Mouse (Mus musculus) MEL (cell line): ENCODE measurements around the gene Smc4. TPM values are rescaled to one million over a fixed set of nuclear protein-coding genes. Genes with fewer than 3 reads are reported as not detected.

Experiments
- DNase-seq: peaks from one replicate; pipeline ENCODE4 v3.0.0; 2011; ENCODE audit warnings: low read depth, low spot score
- H3K27ac ChIP-seq: 2 replicates; pipeline ENCODE4 v1.5.1; 2012; ENCODE audit warnings: low read depth, mild to moderate bottlenecking, control low read depth, low read length, moderate library complexity; ENCODE audit not compliant: control insufficient read depth
- H3K27me3 ChIP-seq, 2 experiments: fragments of 150-350 bp in 1 of 2; sonication (generic) in 1 of 2; 2 replicates each; pipeline ENCODE4 v1.6.1; 2012; ENCODE audit warnings: low read length in 2 of 2, mild to moderate bottlenecking in 2 of 2, improper control_type of control experiment in 1 of 2, moderate library complexity in 1 of 2; ENCODE audit not compliant: insufficient read depth in 2 of 2, control insufficient read depth in 1 of 2
- H3K36me3 ChIP-seq, 2 experiments: 2 replicates each; pipeline ENCODE4 v1.6.1; 2012 to 2014; ENCODE audit warnings: low read length in 2 of 2, improper control_type of control experiment in 1 of 2, inconsistent platforms in 1 of 2, mild to moderate bottlenecking in 1 of 2; ENCODE audit not compliant: insufficient read depth in 2 of 2, control insufficient read depth in 1 of 2
- H3K4me1 ChIP-seq, 2 experiments: fragments of 150-350 bp in 1 of 2; sonication (generic) in 1 of 2; 2 replicates each; pipeline ENCODE4 v1.6.1; 2012; ENCODE audit warnings: low read length in 2 of 2, improper control_type of control experiment in 1 of 2, mild to moderate bottlenecking in 1 of 2; ENCODE audit not compliant: insufficient read depth in 2 of 2, control insufficient read depth in 1 of 2
- H3K4me3 ChIP-seq, 2 experiments: fragments of 150-350 bp in 1 of 2; sonication (generic) in 1 of 2; 2 replicates each; pipeline ENCODE4 v1.5.1; 2012; ENCODE audit warnings: low read depth in 2 of 2, low read length in 2 of 2, mild to moderate bottlenecking in 2 of 2, moderate library complexity in 2 of 2, control low read depth in 1 of 2, improper control_type of control experiment in 1 of 2; ENCODE audit not compliant: control insufficient read depth in 1 of 2, insufficient read depth in 1 of 2
- H3K79me2 ChIP-seq: 2 replicates; pipeline ENCODE4 v1.6.1; 2012; ENCODE audit warnings: mild to moderate bottlenecking, low read length, moderate library complexity; ENCODE audit not compliant: control insufficient read depth, poor library complexity, insufficient read depth
- H3K9ac ChIP-seq: 2 replicates; pipeline ENCODE4 v1.6.1; 2012; ENCODE audit warnings: low read depth, mild to moderate bottlenecking, control low read depth, low read length, moderate library complexity; ENCODE audit not compliant: control insufficient read depth, poor library complexity, severe bottlenecking
- H3K9me3 ChIP-seq: fragments of 150-350 bp; sonication (generic); replicated peaks from 2 replicates; pipeline ENCODE4 v1.6.1; 2012; ENCODE audit warnings: mild to moderate bottlenecking, low read length, improper control_type of control experiment, moderate library complexity; ENCODE audit not compliant: insufficient read depth
- BHLHE40 ChIP-seq: IDR thresholded peaks from 2 replicates; pipeline ENCODE4 v1.6.1; 2012; ENCODE audit warnings: low read depth, mild to moderate bottlenecking, inconsistent platforms, low read length, improper control_type of control experiment, borderline replicate concordance
- CHD1 ChIP-seq: IDR thresholded peaks from 2 replicates; pipeline ENCODE4 v1.6.1; 2012; ENCODE audit warnings: low read depth, mild to moderate bottlenecking, inconsistent platforms, low read length, improper control_type of control experiment
- CHD2 ChIP-seq: IDR thresholded peaks from 2 replicates; pipeline ENCODE4 v1.6.1; 2011; ENCODE audit warnings: low read length, improper control_type of control experiment
- CTCF ChIP-seq, 3 experiments: IDR thresholded peaks in 2 of 3; conservative IDR thresholded peaks in 1 of 3; 2 replicates each; pipeline ENCODE4 v1.5.1; 2011 to 2012; ENCODE audit warnings: low read length in 3 of 3, low read depth in 2 of 3, mild to moderate bottlenecking in 2 of 3, improper control_type of control experiment in 1 of 3, inconsistent platforms in 1 of 3, mixed read lengths in 1 of 3, moderate library complexity in 1 of 3; ENCODE audit not compliant: control insufficient read depth in 1 of 3, insufficient read depth in 1 of 3, poor library complexity in 1 of 3, severe bottlenecking in 1 of 3
- E2F4 ChIP-seq: IDR thresholded peaks from 2 replicates; pipeline ENCODE4 v1.6.1; 2011; ENCODE audit warnings: low read depth, low read length, improper control_type of control experiment, borderline replicate concordance
- ETS1 ChIP-seq: IDR thresholded peaks from 2 replicates; pipeline ENCODE4 v1.6.1; 2012; ENCODE audit warnings: low read depth, mild to moderate bottlenecking, inconsistent platforms, low read length, improper control_type of control experiment, moderate library complexity
- HCFC1 ChIP-seq: IDR thresholded peaks from 2 replicates; pipeline ENCODE4 v1.6.1; 2012; ENCODE audit warnings: low read depth, mild to moderate bottlenecking, inconsistent platforms, low read length, improper control_type of control experiment, moderate library complexity
- KAT2A ChIP-seq: conservative IDR thresholded peaks from 2 replicates; pipeline ENCODE4 v1.6.1; 2012; ENCODE audit warnings: low read depth, low read length, improper control_type of control experiment, inconsistent platforms
- MAFK ChIP-seq: IDR thresholded peaks from 2 replicates; pipeline ENCODE4 v1.6.1; 2011; ENCODE audit warnings: low read depth, mild to moderate bottlenecking, low read length, improper control_type of control experiment, borderline replicate concordance
- MAZ ChIP-seq: IDR thresholded peaks from 2 replicates; pipeline ENCODE4 v1.6.1; 2012; ENCODE audit warnings: low read depth, mild to moderate bottlenecking, inconsistent platforms, low read length, improper control_type of control experiment
- MEF2A ChIP-seq: IDR thresholded peaks from 2 replicates; pipeline ENCODE4 v1.6.1; 2014; ENCODE audit warnings: low read depth, mild to moderate bottlenecking, inconsistent platforms, low read length, improper control_type of control experiment; ENCODE audit not compliant: poor library complexity, insufficient replicate concordance, severe bottlenecking; ENCODE audit errors: extremely low read depth
- MYB ChIP-seq: IDR thresholded peaks from 2 replicates; pipeline ENCODE4 v1.6.1; 2011; ENCODE audit warnings: mild to moderate bottlenecking, low read depth, low read length, improper control_type of control experiment
- NELFE ChIP-seq: IDR thresholded peaks from 2 replicates; pipeline ENCODE4 v1.6.1; 2011; ENCODE audit warnings: low read depth, low read length, improper control_type of control experiment
- POLR2AphosphoS2 ChIP-seq: IDR thresholded peaks from 2 replicates; pipeline ENCODE4 v1.6.1; 2011; ENCODE audit warnings: low read length, improper control_type of control experiment
- SIN3A ChIP-seq: IDR thresholded peaks from 2 replicates; pipeline ENCODE4 v1.6.1; 2012; ENCODE audit warnings: low read length, improper control_type of control experiment, inconsistent platforms
- SMC3 ChIP-seq: IDR thresholded peaks from 2 replicates; pipeline ENCODE4 v1.6.1; 2011; ENCODE audit warnings: low read depth, low read length, improper control_type of control experiment
- TCF12 ChIP-seq: IDR thresholded peaks from 2 replicates; pipeline ENCODE4 v1.6.1; 2014; ENCODE audit warnings: low read depth, mild to moderate bottlenecking, inconsistent platforms, low read length, improper control_type of control experiment, moderate library complexity
- USF1 ChIP-seq: IDR thresholded peaks from 2 replicates; pipeline ENCODE4 v1.6.1; 2014; ENCODE audit warnings: low read depth, mild to moderate bottlenecking, inconsistent platforms, low read length, improper control_type of control experiment, moderate library complexity
- USF2 ChIP-seq, 2 experiments: IDR thresholded peaks; 2 replicates each; pipeline ENCODE4 v1.6.1; 2011 to 2012; ENCODE audit warnings: improper control_type of control experiment in 2 of 2, low read length in 2 of 2, borderline replicate concordance in 1 of 2, inconsistent platforms in 1 of 2, low read depth in 1 of 2, mild to moderate bottlenecking in 1 of 2; ENCODE audit not compliant: insufficient read depth in 1 of 2
- ZC3H11A ChIP-seq: IDR thresholded peaks from 2 replicates; pipeline ENCODE4 v1.6.1; 2012; ENCODE audit warnings: low read depth, mild to moderate bottlenecking, inconsistent platforms, low read length, improper control_type of control experiment
- ZMIZ1 ChIP-seq: IDR thresholded peaks from 2 replicates; pipeline ENCODE4 v1.6.1; 2012; ENCODE audit warnings: low read depth, mild to moderate bottlenecking, inconsistent platforms, low read length, improper control_type of control experiment, moderate library complexity
- ZNF384 ChIP-seq: IDR thresholded peaks from 2 replicates; pipeline ENCODE4 v1.6.1; 2012; ENCODE audit warnings: low read depth, mild to moderate bottlenecking, inconsistent platforms, low read length, improper control_type of control experiment
- polyA plus RNA-seq, 2 experiments: library from polyadenylated mRNA; stranded (reverse) in 1 of 2; unstranded in 1 of 2; fragments of >175 nt in 1 of 2; fragments of >200 nt in 1 of 2; gene quantifications; 2 replicates each; pipeline versions ENCODE4 v1.2.1 to v1.2.4; 2012; ENCODE audit warnings: low replicate concordance in 2 of 2, low read depth in 1 of 2; ENCODE audit not compliant: insufficient read length in 2 of 2, insufficient read depth in 1 of 2, missing spikeins in 1 of 2
- total RNA-seq: library from RNA; depleted of rRNA; stranded (reverse); fragments of 300-350 nt; gene quantifications from 2 replicates; pipeline ENCODE4 v1.2.3, GENCODE M21; 2012

The Smc4 gene
- total and polyA plus RNA-seq, 3 experiments = 75.9 to 1,112 (median 88.7) TPM

DNA sequence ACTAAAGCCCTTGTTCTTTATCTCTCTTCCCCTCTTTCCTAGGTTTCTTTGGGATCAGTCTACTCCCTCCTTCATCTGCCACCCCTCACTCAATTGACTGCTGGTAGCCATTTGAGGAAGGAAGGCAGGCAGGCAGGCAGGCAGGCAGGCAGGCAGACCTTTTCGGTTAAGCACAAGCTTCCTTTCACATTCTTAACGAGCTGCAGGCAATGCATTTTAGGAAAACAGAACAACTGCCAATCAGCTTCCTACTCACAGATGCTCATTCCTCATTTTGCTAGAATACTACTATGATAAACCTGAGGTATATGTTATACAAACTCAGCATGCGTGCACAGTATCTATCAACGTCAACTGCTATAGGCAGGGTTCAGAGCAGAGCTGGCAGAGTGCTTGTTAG is 48.1 kb upstream of the Smc4 start:
- Histone ChIP-seq H3K36me3 (peaks cover 0 to 5% of the 10 kb centered on the region in 2 experiments; a peak in 2 of 4 replicates), H3K27me3 (no peaks in the 10 kb centered on the region), H3K4me1 (peaks cover 2 to 5% of the 10 kb centered on the region in 2 experiments), H3K9me3 (no peaks in the 10 kb centered on the region), H3K79me2 (no peaks in the 10 kb centered on the region), H3K27ac (no peak overlapping the region), H3K9ac (no peak overlapping the region), H3K4me3 (no peak overlapping the region)
- TF ChIP-seq CHD2 = no peak
- no peak for TF ChIP-seq ZMIZ1
- no peak for TF ChIP-seq ZC3H11A
- TF ChIP-seq NELFE = no peak
- TF ChIP-seq USF1 = no peak
- no peak for TF ChIP-seq ZNF384
- no peak for TF ChIP-seq HCFC1
- TF ChIP-seq KAT2A = no peak
- TF ChIP-seq MEF2A = no peak
- TF ChIP-seq SIN3A = no peak
- no peak for TF ChIP-seq TCF12
- no peak for TF ChIP-seq MYB
- TF ChIP-seq USF2 (IDR thresholded peaks at IDR 0.05; ENCODE audit: borderline replicate concordance in 1 of 2, insufficient read depth in 1 of 2, low read depth in 1 of 2, low read length in 2 of 2) = no peak
- TF ChIP-seq BHLHE40 = no peak
- no peak for TF ChIP-seq SMC3
- no peak for TF ChIP-seq E2F4
- no peak for TF ChIP-seq MAFK
- no peak for TF ChIP-seq ETS1
- no peak for TF ChIP-seq CTCF (IDR thresholded peaks at IDR 0.05 in 2 of 3, conservative IDR thresholded peaks at IDR 0.05 in 1 of 3; ENCODE audit: control insufficient read depth in 1 of 3, insufficient read depth in 1 of 3, low read depth in 2 of 3, low read length in 3 of 3, poor library complexity in 1 of 3, severe bottlenecking in 1 of 3)
- TF ChIP-seq MAZ = no peak
- no peak for DNase-seq

DNA sequence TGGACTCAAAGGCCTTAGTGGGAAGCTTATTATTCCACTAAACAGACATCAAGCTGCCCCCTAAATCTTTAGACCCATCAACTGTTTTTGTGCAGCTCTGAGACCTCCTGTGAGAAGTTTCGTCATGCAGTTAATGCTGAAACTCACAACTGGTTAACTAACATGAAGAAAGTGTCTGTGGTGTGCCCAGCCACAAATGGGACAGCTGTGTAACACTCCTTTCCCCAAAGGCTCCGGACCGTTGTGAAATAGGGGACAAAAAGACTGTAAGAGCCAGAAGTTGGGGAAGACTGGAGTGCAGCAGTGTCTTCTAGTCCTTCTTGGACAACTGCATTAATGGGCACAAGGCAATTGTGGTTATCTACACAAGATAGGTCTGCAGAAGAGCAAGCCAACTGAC is 47.1 kb upstream of the Smc4 start:
- TF ChIP-seq POLR2AphosphoS2 (no peak), CHD1 (no peak)
- no peaks in the 10 kb centered on the region for H3K27me3 ChIP-seq
- no peak overlapping the region for H3K9ac ChIP-seq
- no peak overlapping the region for H3K27ac ChIP-seq
- no peak for DNase-seq
- no peaks in the 10 kb centered on the region for H3K9me3 ChIP-seq
- H3K4me3 ChIP-seq = no peak overlapping the region
- no peaks in the 10 kb centered on the region; a peak in 1 of 4 replicates for H3K4me1 ChIP-seq
- H3K79me2 ChIP-seq = no peaks in the 10 kb centered on the region
- no peaks in the 10 kb centered on the region; a peak in 1 of 4 replicates for H3K36me3 ChIP-seq
